Mouse (Mus musculus) lung, embryonic 16.5 days (tissue): ENCODE results near the gene Chchd3. TPM values are rescaled to one million over a fixed set of nuclear protein-coding genes. Genes with fewer than 3 reads are reported as not detected.

ENCODE experiments used
- ATAC-seq: fragments of 200-750 bp; cut with Nextera tagmentation; 2 replicates; pipeline ENCODE4 v1.8.0; 2017; ENCODE audit warnings: low read depth, mild to moderate bottlenecking, moderate library complexity
- H3K27ac ChIP-seq: fragments of 300-500 bp; sonication (generic); 2 replicates; pipeline ENCODE4 v1.5.1; 2014; ENCODE audit warnings: mild to moderate bottlenecking, control low read depth, low read length
- H3K27me3 ChIP-seq: fragments of 300-500 bp; sonication (generic); 2 replicates; pipeline ENCODE4 v1.6.1; 2014; ENCODE audit warnings: low read depth, low read length, mixed read lengths; ENCODE audit not compliant: control insufficient read depth, insufficient read depth
- H3K36me3 ChIP-seq: fragments of 300-500 bp; sonication (generic); 2 replicates; pipeline ENCODE4 v1.6.1; 2014; ENCODE audit warnings: low read length; ENCODE audit not compliant: control insufficient read depth, insufficient read depth
- H3K4me1 ChIP-seq: fragments of 300-500 bp; sonication (generic); replicated peaks from 2 replicates; pipeline ENCODE4 v1.6.1; 2014; ENCODE audit warnings: low read length, mixed read lengths; ENCODE audit not compliant: control insufficient read depth, insufficient read depth
- H3K4me2 ChIP-seq: fragments of 300-500 bp; sonication (generic); 2 replicates; pipeline ENCODE4 v1.6.1; 2014; ENCODE audit warnings: low read depth, low read length, control low read depth
- H3K4me3 ChIP-seq: fragments of 300-500 bp; sonication (generic); 2 replicates; pipeline ENCODE4 v1.5.1; 2014; ENCODE audit warnings: mild to moderate bottlenecking, low read length, control low read depth
- H3K9ac ChIP-seq: fragments of 300-500 bp; sonication (generic); 2 replicates; pipeline ENCODE4 v1.6.1; 2014; ENCODE audit warnings: low read length, control low read depth
- H3K9me3 ChIP-seq: fragments of 300-500 bp; sonication (generic); 2 replicates; pipeline ENCODE4 v1.6.1; 2016; ENCODE audit warnings: low read length; ENCODE audit not compliant: control insufficient read depth
- WGBS: fragments of 180-500 bp; shearing (Covaris S2); extraction: QIAGEN DNeasy Blood & Tissue Kit; methylation state at CpG from one replicate; pipeline ENCODE4 v1.1.7; 2014; 5-methylcytosine and 5-hydroxymethylcytosine counted together
- polyA plus RNA-seq: library from polyadenylated mRNA; unstranded; fragments of >200 nt; fragmentation: Nextera tagmentation; extraction: Ambion mirVana; gene quantifications from 2 replicates; pipeline ENCODE4 v1.2.1, GENCODE M21; 2015

Chchd3 gene
- polyA plus RNA-seq, 1 experiment from 2014 or later: 95.9 TPM

DNA sequence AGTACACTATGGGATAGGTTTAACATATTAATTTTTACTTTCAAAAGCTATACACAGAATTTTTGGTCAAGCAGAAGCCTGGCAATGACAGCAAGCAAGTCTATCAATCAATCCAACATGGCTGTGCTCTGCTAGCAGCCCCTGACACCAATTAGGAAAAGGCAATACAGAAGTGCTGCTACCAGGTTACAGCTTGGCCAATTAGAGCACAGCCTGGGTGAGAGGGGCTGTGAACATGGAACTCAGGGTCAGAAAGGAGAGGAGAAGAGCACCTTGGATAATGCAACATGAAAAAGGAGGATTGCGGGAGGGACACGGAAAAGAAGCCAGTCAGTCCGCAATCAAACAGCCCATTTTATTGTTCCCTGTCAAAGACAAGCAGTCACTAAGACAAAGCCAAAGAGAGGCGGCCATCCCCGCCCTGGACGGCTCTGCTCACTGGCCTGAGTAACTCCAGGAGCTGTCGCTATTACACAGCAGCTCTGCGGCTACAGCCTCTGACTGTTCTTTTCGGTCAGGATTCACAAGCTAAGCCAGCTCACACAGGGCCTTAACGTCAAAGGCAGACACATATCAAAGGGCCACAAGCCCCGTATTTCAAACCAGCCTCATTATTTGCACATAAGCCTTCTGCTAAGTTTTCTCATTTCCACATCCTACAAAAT, 128.8 kb downstream of the Chchd3 start:
- Histone ChIP-seq H3K4me2 (no peak overlapping the region), H3K9ac (no peak overlapping the region), H3K36me3 (no peaks in the 10 kb centered on the region), H3K4me1 (no peaks in the 10 kb centered on the region), H3K27me3 (no peaks in the 10 kb centered on the region), H3K9me3 (no peaks in the 10 kb centered on the region), H3K4me3 (no peak overlapping the region), H3K27ac (no peak overlapping the region)
- ATAC-seq: no peak
- 78% methylated on average over 11 of the region's 11 CpGs for WGBS

- H3K9ac ChIP-seq: no peak overlapping the region
- WGBS: 82% methylated on average over 1 of the region's 1 CpGs
- no peak overlapping the region for H3K4me3 ChIP-seq
- no peak for ATAC-seq
- H3K36me3 ChIP-seq: no peaks in the 10 kb centered on the region
- no peaks in the 10 kb centered on the region for H3K9me3 ChIP-seq
- no peak overlapping the region for H3K27ac ChIP-seq
- no peaks in the 10 kb centered on the region for H3K27me3 ChIP-seq
- no peaks in the 10 kb centered on the region for H3K4me1 ChIP-seq
- no peak overlapping the region for H3K4me2 ChIP-seq
Observed at GRCm38 (mm10) chr6:32922391-32922790, 137.7 kb downstream of the Chchd3 start.

- WGBS: 64% methylated on average over 2 of the region's 2 CpGs
- H3K4me1 ChIP-seq: no peaks in the 10 kb centered on the region
Observed at GRCm38 (mm10) chr6:32920091-32920490, 140.0 kb downstream of the Chchd3 start.

GRCm38 (mm10) chr6:32910692-32911091, 149.4 kb downstream of the Chchd3 start:
- Histone ChIP-seq H3K9ac (no peak overlapping the region), H3K4me2 (no peak overlapping the region), H3K4me1 (no peaks in the 10 kb centered on the region), H3K27me3 (no peaks in the 10 kb centered on the region), H3K4me3 (no peak overlapping the region), H3K9me3 (no peaks in the 10 kb centered on the region), H3K27ac (no peak overlapping the region), H3K36me3 (no peaks in the 10 kb centered on the region)
- no peak for ATAC-seq
- WGBS: 80% methylated on average over 2 of the region's 2 CpGs

More at GRCm38 (mm10) chr6:32920091-32920490, 140.0 kb downstream of the Chchd3 start:
- Histone ChIP-seq H3K36me3 (no peaks in the 10 kb centered on the region), H3K4me2 (no peak overlapping the region), H3K27me3 (no peaks in the 10 kb centered on the region), H3K4me3 (no peak overlapping the region), H3K9me3 (no peaks in the 10 kb centered on the region), H3K27ac (no peak overlapping the region), H3K9ac (no peak overlapping the region)
- ATAC-seq: no peak

DNA sequence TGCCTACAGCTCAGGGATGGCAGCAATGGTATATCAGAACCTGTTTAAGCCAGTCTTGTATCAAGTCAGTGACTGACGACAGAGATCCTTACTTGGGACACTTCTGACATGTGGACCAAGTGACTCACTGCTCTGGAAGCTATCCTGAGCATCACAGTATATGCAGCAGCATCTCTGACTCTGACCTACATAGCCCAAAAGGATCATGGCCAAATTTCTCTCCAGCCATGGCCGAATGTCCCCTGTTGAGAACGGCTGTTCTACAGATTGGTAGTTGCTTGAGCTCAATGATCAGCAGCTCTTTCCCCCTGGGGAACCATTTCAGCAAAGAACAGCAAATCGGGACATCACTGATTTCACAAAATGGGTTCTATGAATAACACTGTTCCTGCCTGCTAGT, 161.0 kb downstream of the Chchd3 start:
- Histone ChIP-seq H3K4me1 (no peaks in the 10 kb centered on the region), H3K36me3 (no peaks in the 10 kb centered on the region), H3K4me2 (no peak overlapping the region), H3K27me3 (no peaks in the 10 kb centered on the region), H3K9ac (no peak overlapping the region), H3K4me3 (no peak overlapping the region), H3K27ac (no peak overlapping the region), H3K9me3 (no peaks in the 10 kb centered on the region)
- 87% methylated on average over 4 of the region's 4 CpGs for WGBS
- no peak for ATAC-seq

GRCm38 (mm10) chr6:32894100-32894499, 166.0 kb downstream of the Chchd3 start:
- 0 out of 2 replicates have a peak, but pooled peaks cover 1% of the 10 kb centered on the region for H3K4me1 ChIP-seq
- no peaks in the 10 kb centered on the region for H3K9me3 ChIP-seq
- WGBS: 68% methylated on average over 2 of the region's 2 CpGs
- H3K27ac ChIP-seq: no peak overlapping the region
- H3K4me3 ChIP-seq: no peak overlapping the region
- ATAC-seq: no peak
- H3K9ac ChIP-seq: no peak overlapping the region
- H3K4me2 ChIP-seq: no peak overlapping the region
- H3K27me3 ChIP-seq: no peaks in the 10 kb centered on the region
- H3K36me3 ChIP-seq: no peaks in the 10 kb centered on the region

- Histone ChIP-seq H3K4me2 (no peak overlapping the region), H3K4me3 (no peak overlapping the region), H3K9me3 (no peaks in the 10 kb centered on the region), H3K36me3 (no peaks in the 10 kb centered on the region), H3K9ac (no peak overlapping the region), H3K27ac (no peak overlapping the region), H3K4me1 (0 out of 2 replicates have a peak, but pooled peaks cover 2% of the 10 kb centered on the region), H3K27me3 (no peaks in the 10 kb centered on the region)
- 95% methylated on average over 4 of the region's 4 CpGs for WGBS
- ATAC-seq: no peak
Observed at GRCm38 (mm10) chr6:32890726-32891125, 169.3 kb downstream of the Chchd3 start.

DNA sequence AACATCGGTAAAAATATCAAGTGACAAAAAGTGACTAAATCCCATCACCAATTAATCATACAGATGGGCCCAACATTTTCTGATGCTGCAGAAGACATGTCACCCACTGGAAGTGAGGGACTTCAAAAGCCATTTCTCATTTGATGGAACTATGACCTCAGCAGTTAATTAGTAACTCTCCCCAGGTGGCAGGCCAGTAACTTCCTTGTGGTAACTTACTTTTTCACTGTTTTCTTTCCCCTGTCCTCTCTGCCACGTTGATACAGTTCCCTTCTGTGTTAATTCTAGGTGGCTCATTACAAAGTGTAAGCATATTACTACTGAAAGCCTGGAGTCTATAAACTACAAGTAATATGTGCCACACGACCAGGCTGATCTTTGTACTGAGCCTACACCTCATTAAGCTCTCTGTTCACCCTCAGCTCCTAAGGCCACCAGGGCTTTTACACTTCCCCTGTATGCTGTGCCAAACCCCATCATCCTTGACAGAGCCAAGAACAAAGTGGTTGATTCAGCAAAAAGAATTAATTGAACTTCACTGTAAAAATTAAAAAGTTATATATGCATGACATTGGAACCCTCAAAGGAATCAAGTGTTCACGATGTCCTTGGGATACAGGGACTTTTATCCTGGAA, 171.0 kb downstream of the Chchd3 start:
- H3K9me3 ChIP-seq: no peaks in the 10 kb centered on the region
- no peak overlapping the region for H3K9ac ChIP-seq
- no peak for ATAC-seq
- H3K36me3 ChIP-seq: no peaks in the 10 kb centered on the region
- H3K4me3 ChIP-seq: no peak overlapping the region
- no peak overlapping the region for H3K27ac ChIP-seq
- H3K4me1 ChIP-seq: 0 out of 2 replicates have a peak, but pooled peaks cover 2% of the 10 kb centered on the region
- H3K4me2 ChIP-seq: no peak overlapping the region
- 52% methylated on average over 4 of the region's 4 CpGs for WGBS
- H3K27me3 ChIP-seq: no peaks in the 10 kb centered on the region

- Histone ChIP-seq H3K36me3 (no peaks in the 10 kb centered on the region), H3K4me3 (no peak overlapping the region), H3K27me3 (no peaks in the 10 kb centered on the region), H3K9ac (no peak overlapping the region), H3K4me1 (no peaks in the 10 kb centered on the region), H3K27ac (no peak overlapping the region), H3K9me3 (no peaks in the 10 kb centered on the region), H3K4me2 (no peak overlapping the region)
- no peak for ATAC-seq
- WGBS: 55% methylated on average over 5 of the region's 5 CpGs
Observed at GRCm38 (mm10) chr6:32878586-32878985, 181.5 kb downstream of the Chchd3 start.
